ENCODE assay signal across 23 mouse cellular contexts in genomic region chr2:130453421-130453820, GRCm38 (mm10). TPM values are rescaled to one million over a fixed set of nuclear protein-coding genes. Genes with fewer than 3 reads are reported as not detected.
DNase-seq lines count a peak whose midpoint lies in the region; ATAC-seq and TF ChIP-seq lines count a peak whose summit lies in the region.
"Had no signal": no experiment of that assay in that cellular context is flagged by ENCODE, and none has a peak within 500 bp of the region (broad histone marks: within the 10 kb centered on the region; RNA-seq: fewer than 3 reads in every experiment).

No protein-coding gene starts in this region.

- intact Hi-C loops in heart, adult 2 months (cut with DNase I), result loop anchor here (5.0 kb wide), 2 partner anchors 64 to 109 kb away; partner anchors contain the start of gene Mrps26
- intact Hi-C loops in heart, postnatal 25 days (cut with DNase I), result loop anchor here (5.0 kb wide), 1 partner anchor 44 kb away; no protein-coding TSS in a partner anchor

- H3K9ac ChIP-seq in heart, adult 2 months (ENCODE audit: low read depth, low read length), result peak overlapping the region; percentile 55; the same call in 1 of the 2 replicates
- H3K9ac ChIP-seq in limb, embryonic 12.5 days (replicated peaks), result no peak overlapping the region
- no peak overlapping the region for H3K9ac ChIP-seq in limb, embryonic 13.5 days
- H3K9ac ChIP-seq: liver, embryonic 13.5 days had no signal

- H3K27me3 ChIP-seq in cerebellum, adult 2 months (ENCODE audit: control insufficient read depth, insufficient read depth, low read length), result no peaks in the 10 kb centered on the region
- no peaks in the 10 kb centered on the region for H3K27me3 ChIP-seq in heart, adult 2 months (ENCODE audit: control insufficient read depth, insufficient read depth, low read length)
- H3K27me3 ChIP-seq in limb, embryonic 12.5 days, result peaks cover 4% of the 10 kb centered on the region; the same call in 1 of the 2 replicates
- H3K27me3 ChIP-seq in limb, embryonic 10.5 days (ENCODE audit: low read depth, poor library complexity, severe bottlenecking), result peaks cover 12% of the 10 kb centered on the region
- peaks cover 6% of the 10 kb centered on the region for H3K27me3 ChIP-seq in limb, embryonic 13.5 days
- H3K27me3 ChIP-seq: CH12.LX had no signal

- H3K36me3 ChIP-seq in heart, adult 2 months (ENCODE audit: control insufficient read depth, insufficient read depth, low read length), result peaks cover 9% of the 10 kb centered on the region
- H3K36me3 ChIP-seq in limb, embryonic 12.5 days, result no peaks in the 10 kb centered on the region
- H3K36me3 ChIP-seq in limb, embryonic 10.5 days, result no peaks in the 10 kb centered on the region
- no peaks in the 10 kb centered on the region for H3K36me3 ChIP-seq in limb, embryonic 13.5 days
- H3K36me3 ChIP-seq: liver, embryonic 13.5 days had no signal

- H3K79me2 ChIP-seq in heart, adult 2 months (replicated peaks; ENCODE audit: control insufficient read depth, insufficient read depth, low read length), result peaks cover 2% of the 10 kb centered on the region

- no peak for TF ChIP-seq POLR2A in cerebellum, adult 2 months (IDR thresholded peaks at IDR 0.05; ENCODE audit: borderline replicate concordance, insufficient read depth, low read length)
- no peak for TF ChIP-seq POLR2A in heart, adult 2 months (IDR thresholded peaks at IDR 0.05; ENCODE audit: insufficient read depth, low read depth, low read length)

- H3K9me3 ChIP-seq in limb, embryonic 12.5 days, result no peaks in the 10 kb centered on the region
- H3K9me3 ChIP-seq in limb, embryonic 10.5 days (replicated peaks), result no peaks in the 10 kb centered on the region
- no peaks in the 10 kb centered on the region for H3K9me3 ChIP-seq in limb, embryonic 13.5 days
- H3K9me3 ChIP-seq: liver, embryonic 13.5 days had no signal

- peak in 1 of 2 experiments; percentile 21 for DNase-seq in cerebellum, adult 2 months
- DNase-seq in heart, adult 2 months, result peak in 1 of 2 experiments; percentile 29
- no peak for DNase-seq in heart, postnatal 25 days (ENCODE audit: low spot score)
- DNase-seq in limb, embryonic 10.5 days (ENCODE audit: low spot score), result no peak
- DNase-seq in right cerebral cortex, postnatal 4 days, result no peak
- DNase-seq: adrenal gland, postnatal 25 days; gastrocnemius, postnatal 14 days; liver, embryonic 13.5 days; lung, postnatal 14 days; thymus, postnatal 14 days had no signal

- H3K27ac ChIP-seq in cerebellum, adult 2 months (ENCODE audit: insufficient read depth, low read length), result peak overlapping the region; percentile 34; the same call in 1 of the 2 replicates
- peak overlapping the region; percentile 11; the same call in 1 of the 2 replicates for H3K27ac ChIP-seq in heart, adult 2 months
- H3K27ac ChIP-seq in limb, embryonic 12.5 days, result 0 out of 2 replicates have a peak overlapping the region, but pooled peaks have one; percentile 23
- H3K27ac ChIP-seq in limb, embryonic 10.5 days, result no peak overlapping the region
- H3K27ac ChIP-seq in limb, embryonic 13.5 days, result no peak overlapping the region
- H3K27ac ChIP-seq: liver, embryonic 13.5 days; stomach, postnatal 0 days had no signal

- H3K4me3 ChIP-seq in cerebellum, adult 2 months (replicated peaks; ENCODE audit: insufficient read depth, low read depth, low read length), result no peak overlapping the region
- no peak overlapping the region for H3K4me3 ChIP-seq in heart, adult 2 months
- no peak overlapping the region for H3K4me3 ChIP-seq in limb, embryonic 12.5 days (replicated peaks)
- H3K4me3 ChIP-seq in limb, embryonic 10.5 days, result no peak overlapping the region
- no peak overlapping the region for H3K4me3 ChIP-seq in limb, embryonic 13.5 days
- H3K4me3 ChIP-seq: liver, embryonic 13.5 days had no signal

- TF ChIP-seq CTCF in cerebellum, adult 2 months (IDR thresholded peaks at IDR 0.05; ENCODE audit: borderline replicate concordance, insufficient read depth, low read depth, low read length), result no peak
- TF ChIP-seq CTCF in heart, adult 2 months (IDR thresholded peaks at IDR 0.05), result no peak

- ATAC-seq in cerebellum, adult (ENCODE audit: insufficient number of reproducible peaks, low FRiP score, low TSS enrichment), result no peak
- ATAC-seq in limb, embryonic 12.5 days (ENCODE audit: insufficient number of reproducible peaks, insufficient read depth, low FRiP score, low TSS enrichment, low read depth), result no peak
- ATAC-seq in limb, embryonic 13.5 days (ENCODE audit: low FRiP score, low read depth), result no peak
- ATAC-seq: inflammation-experienced regulatory T-cells, adult 6 months had no signal

- H3K4me1 ChIP-seq in cerebellum, adult 2 months (ENCODE audit: control insufficient read depth, insufficient read depth, low read length), result peaks cover 16% of the 10 kb centered on the region
- H3K4me1 ChIP-seq in heart, adult 2 months (ENCODE audit: control insufficient read depth, insufficient read depth, low read length), result peaks cover 14% of the 10 kb centered on the region
- peaks cover 19% of the 10 kb centered on the region for H3K4me1 ChIP-seq in limb, embryonic 12.5 days (replicated peaks)
- peaks cover 21% of the 10 kb centered on the region for H3K4me1 ChIP-seq in limb, embryonic 10.5 days
- peaks cover 29% of the 10 kb centered on the region for H3K4me1 ChIP-seq in limb, embryonic 13.5 days

- no peak overlapping the region for H3K4me2 ChIP-seq in limb, embryonic 12.5 days
- H3K4me2 ChIP-seq in limb, embryonic 13.5 days (replicated peaks), result 0 out of 2 replicates have a peak overlapping the region, but pooled peaks have one; percentile 9
- H3K4me2 ChIP-seq: liver, embryonic 13.5 days; midbrain, embryonic 11.5 days had no signal

- TF ChIP-seq EP300 in heart, adult 2 months (IDR thresholded peaks at IDR 0.05; ENCODE audit: insufficient read depth, low read depth, low read length), result no peak

- WGBS in cerebellum, adult 2 months, result 18% methylated on average over 6 of the region's 6 CpGs
- 23% methylated on average over 6 of the region's 6 CpGs for WGBS in heart, adult 2 months
- 61% methylated on average over 6 of the region's 6 CpGs for WGBS in limb, embryonic 12.5 days
- WGBS in limb, embryonic 10.5 days, result 66% methylated on average over 6 of the region's 6 CpGs
- WGBS in limb, embryonic 13.5 days, result 58% methylated on average over 6 of the region's 6 CpGs

RNA-seq across cellular contexts. Expression of gene Ptpra, which starts 3.3 kb away (rescaled TPM):
- polyA plus RNA-seq in cerebellum, adult 2 months (2012; rRNA removed), result 157 and 159 TPM in 2 replicates
- 10 to 100 TPM; 44.0 to 46.0 TPM for total RNA-seq in heart, adult 2 months (2021)
- polyA plus RNA-seq in heart, adult 2 months (2012; rRNA removed), result 27.8 and 37.0 TPM in 2 replicates
- total RNA-seq in heart, postnatal 25 days (2021), result 10 to 100 TPM; 47.4 to 51.4 TPM
- polyA plus RNA-seq in limb, embryonic 12.5 days (2016; fragmentation: Nextera tagmentation; extraction: Ambion mirVana), result 108 and 115 TPM in 2 replicates
- 73.2 and 85.5 TPM in 2 replicates for polyA plus RNA-seq in limb, embryonic 10.5 days (2016; fragmentation: Nextera tagmentation; extraction: Ambion mirVana)
- 104 and 105 TPM in 2 replicates for polyA plus RNA-seq in limb, embryonic 13.5 days (2015; fragmentation: Nextera tagmentation; extraction: Ambion mirVana)

RNA-seq across cellular contexts. Expression of gene Pced1a, which starts 28.9 kb away (rescaled TPM):
- 21.8 and 23.5 TPM in 2 replicates for polyA plus RNA-seq in cerebellum, adult 2 months (2012; rRNA removed)
- 1 to 10 TPM; 5.5 TPM for total RNA-seq in heart, adult 2 months (2021)
- 12.7 and 14.5 TPM in 2 replicates for polyA plus RNA-seq in heart, adult 2 months (2012; rRNA removed)
- 1 to 10 TPM; 5.2 to 5.4 TPM for total RNA-seq in heart, postnatal 25 days (2021)
- 13.4 and 14.6 TPM in 2 replicates for polyA plus RNA-seq in limb, embryonic 12.5 days (2016; fragmentation: Nextera tagmentation; extraction: Ambion mirVana)
- 13.4 and 13.9 TPM in 2 replicates for polyA plus RNA-seq in limb, embryonic 10.5 days (2016; fragmentation: Nextera tagmentation; extraction: Ambion mirVana)
- polyA plus RNA-seq in limb, embryonic 13.5 days (2015; fragmentation: Nextera tagmentation; extraction: Ambion mirVana), result 16.1 and 16.4 TPM in 2 replicates

RNA-seq across cellular contexts. Expression of gene Vps16, which starts 29.3 kb away (rescaled TPM):
- 120 and 128 TPM in 2 replicates for polyA plus RNA-seq in cerebellum, adult 2 months (2012; rRNA removed)
- total RNA-seq in heart, adult 2 months (2021), result 10 to 100 TPM; 26.3 to 26.9 TPM
- 32.9 and 46.7 TPM in 2 replicates for polyA plus RNA-seq in heart, adult 2 months (2012; rRNA removed)
- total RNA-seq in heart, postnatal 25 days (2021), result 10 to 100 TPM; 21.9 to 26.6 TPM
- polyA plus RNA-seq in limb, embryonic 12.5 days (2016; fragmentation: Nextera tagmentation; extraction: Ambion mirVana), result 121 and 133 TPM in 2 replicates
- polyA plus RNA-seq in limb, embryonic 10.5 days (2016; fragmentation: Nextera tagmentation; extraction: Ambion mirVana), result 101 and 121 TPM in 2 replicates
- polyA plus RNA-seq in limb, embryonic 13.5 days (2015; fragmentation: Nextera tagmentation; extraction: Ambion mirVana), result 113 and 122 TPM in 2 replicates

RNA-seq across cellular contexts. Expression of gene Tmem239, which starts 47.1 kb away (rescaled TPM):
- not detected in 2 replicates for polyA plus RNA-seq in cerebellum, adult 2 months (2012; rRNA removed)
- not detected for total RNA-seq in heart, adult 2 months (2021)
- not detected in 2 replicates for polyA plus RNA-seq in heart, adult 2 months (2012; rRNA removed)
- total RNA-seq in heart, postnatal 25 days (2021), result not detected
- not detected in 2 replicates for polyA plus RNA-seq in limb, embryonic 12.5 days (2016; fragmentation: Nextera tagmentation; extraction: Ambion mirVana)
- polyA plus RNA-seq in limb, embryonic 10.5 days (2016; fragmentation: Nextera tagmentation; extraction: Ambion mirVana), result not detected in 2 replicates
- not detected in 2 replicates for polyA plus RNA-seq in limb, embryonic 13.5 days (2015; fragmentation: Nextera tagmentation; extraction: Ambion mirVana)
- total RNA-seq: adrenal gland, postnatal 25 days; CH12.LX; gastrocnemius, postnatal 14 days; hematopoietic stem cell, adult 5-6 weeks; layer of hippocampus, adult 8-10 months; left cerebral cortex, postnatal 14 days had no signal
- polyA plus RNA-seq: embryonic facial prominence, embryonic 11.5 days; inflammation-experienced regulatory T-cells, adult 6 months; kidney, embryonic 16.5 days; liver, embryonic 13.5 days; midbrain, embryonic 11.5 days; spleen, adult 2 months; stomach, postnatal 0 days had no signal

RNA-seq across cellular contexts. Expression of gene 1700020A23Rik, which starts 48.4 kb away (rescaled TPM):
- polyA plus RNA-seq in cerebellum, adult 2 months (2012; rRNA removed), result not detected in 2 replicates
- total RNA-seq in heart, adult 2 months (2021), result not detected
- polyA plus RNA-seq in heart, adult 2 months (2012; rRNA removed), result 0.26 TPM in 1 of 2 replicates, not detected in the other
- not detected for total RNA-seq in heart, postnatal 25 days (2021)
- not detected in 2 replicates for polyA plus RNA-seq in limb, embryonic 12.5 days (2016; fragmentation: Nextera tagmentation; extraction: Ambion mirVana)
- polyA plus RNA-seq in limb, embryonic 10.5 days (2016; fragmentation: Nextera tagmentation; extraction: Ambion mirVana), result not detected in 2 replicates
- polyA plus RNA-seq in limb, embryonic 13.5 days (2015; fragmentation: Nextera tagmentation; extraction: Ambion mirVana), result not detected in 2 replicates
- total RNA-seq: adrenal gland, postnatal 25 days; CH12.LX; gastrocnemius, postnatal 14 days; hematopoietic stem cell, adult 5-6 weeks; layer of hippocampus, adult 8-10 months; left cerebral cortex, postnatal 14 days had no signal
- polyA plus RNA-seq: embryonic facial prominence, embryonic 11.5 days; inflammation-experienced regulatory T-cells, adult 6 months; kidney, embryonic 16.5 days; liver, embryonic 13.5 days; midbrain, embryonic 11.5 days; spleen, adult 2 months; stomach, postnatal 0 days had no signal

Comparison
In these comparisons a context has a peak if more than half of its experiments do, and no peak if none do; other contexts are left out.
1. H3K27ac ChIP-seq: peak in cerebellum, adult 2 months (single experiment), heart, adult 2 months (single experiment) and limb, embryonic 12.5 days (single experiment); none in limb, embryonic 10.5 days (single experiment) and limb, embryonic 13.5 days (single experiment).